Mouse (Mus musculus) neutrophil, adult 5-6 weeks (primary cell): ENCODE data around the gene Caly. TPM values are rescaled to one million over a fixed set of nuclear protein-coding genes. Genes with fewer than 3 reads are reported as not detected.

Experiments
- ATAC-seq: fragments of 151-379, 151-347 bp; 2 replicates; pipeline ENCODE4 v1.8.0; 2017; ENCODE audit warnings: mild to moderate bottlenecking, moderate TSS enrichment; ENCODE audit not compliant: insufficient number of reproducible peaks, poor library complexity, low FRiP score, severe bottlenecking; ENCODE audit errors: extremely low read depth
- total RNA-seq: library from RNA; stranded (forward); fragments of 200-1000 nt; gene quantifications from 2 replicates; pipeline ENCODE4 v1.2.3, GENCODE M21; 2017

Caly gene
- total RNA-seq, 1 experiment from 2014 or later = not detected

DNA sequence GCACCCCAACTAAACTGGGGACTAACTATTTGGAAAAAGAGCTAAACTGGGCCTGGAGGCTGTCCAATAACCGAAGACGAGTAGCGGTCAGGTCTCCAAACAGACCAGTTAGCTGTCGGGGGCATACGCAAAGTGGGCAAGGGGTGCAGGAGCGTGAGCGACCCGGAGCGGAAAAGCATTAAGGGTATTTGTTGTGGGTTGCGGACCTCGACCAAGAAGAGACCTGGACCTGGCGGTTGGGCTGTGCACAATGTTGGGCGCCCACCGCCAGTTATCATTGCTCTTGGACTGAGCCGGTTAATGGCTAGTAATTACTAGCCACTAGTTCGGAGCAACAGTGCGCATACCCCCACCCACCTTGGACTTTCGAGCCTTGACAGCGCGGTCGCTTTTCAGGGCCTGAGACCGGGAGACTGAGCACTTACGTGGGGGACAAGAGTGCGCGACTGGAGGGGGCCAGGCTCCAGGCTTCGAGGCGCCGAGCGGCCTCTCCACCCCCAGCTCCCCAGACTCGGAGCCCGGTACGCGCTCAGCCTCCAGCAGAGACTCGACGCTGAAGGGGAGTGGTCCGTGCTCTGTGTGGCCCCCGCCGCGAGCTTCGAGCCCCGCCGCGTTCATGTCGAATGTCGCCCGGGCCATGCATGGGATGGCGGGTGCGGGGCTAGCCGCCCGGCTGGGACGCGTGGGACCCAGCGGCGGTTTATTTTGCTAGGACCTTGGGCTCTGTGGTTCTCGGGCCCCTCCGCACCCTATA is 33.8 kb downstream of the Caly start, which contains the start of gene Msx3:
TSS of gene Msx3 (minus strand) at position 729 of the 754 bp plus-strand sequence.
- ATAC-seq = no peak

DNA sequence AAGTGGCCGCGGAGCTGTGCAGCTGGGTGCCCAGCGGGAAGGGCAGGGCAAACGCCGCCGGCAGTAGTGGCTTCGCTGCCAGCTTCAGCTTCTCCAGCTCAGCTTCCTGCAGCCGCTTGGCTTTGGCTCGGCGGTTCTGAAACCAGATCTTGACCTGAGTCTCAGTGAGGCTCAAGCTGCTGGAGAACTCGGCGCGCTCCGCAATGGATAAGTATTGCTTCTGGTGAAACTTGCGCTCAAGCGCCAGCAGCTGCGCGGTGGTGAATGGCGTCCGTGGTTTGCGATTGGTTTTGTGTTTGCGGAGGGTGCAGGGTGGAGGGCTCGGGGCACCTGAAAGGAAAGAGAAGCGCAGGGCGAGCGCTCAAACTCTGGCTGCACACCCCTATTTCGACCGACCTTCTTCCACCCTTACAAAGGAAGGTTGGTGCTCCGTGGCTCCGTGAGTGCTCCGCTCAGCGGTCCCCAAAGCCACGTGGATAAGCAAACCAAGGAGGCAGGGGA is 34.5 kb downstream of the Caly start:
- no peak for ATAC-seq

DNA sequence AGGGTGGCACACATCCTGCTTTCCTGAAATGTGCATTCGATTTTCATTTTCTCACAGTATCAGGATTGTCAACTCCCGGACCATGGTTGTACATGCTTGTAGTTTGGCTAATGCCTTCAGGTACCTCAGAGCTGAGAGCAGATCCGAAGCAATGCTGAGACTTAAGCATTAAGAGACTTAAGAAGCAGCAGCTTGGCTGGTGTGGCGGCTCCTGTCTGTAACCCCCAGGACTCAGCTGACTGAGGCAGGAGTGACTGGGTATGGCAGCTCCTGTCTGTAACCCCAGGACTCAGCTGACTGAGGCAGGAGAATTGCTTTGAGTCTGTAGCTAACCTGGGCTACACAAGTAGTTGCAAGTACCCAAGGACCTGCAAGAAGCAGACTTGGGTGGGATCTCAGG is 36.8 kb downstream of the Caly start:
- ATAC-seq = no peak

DNA sequence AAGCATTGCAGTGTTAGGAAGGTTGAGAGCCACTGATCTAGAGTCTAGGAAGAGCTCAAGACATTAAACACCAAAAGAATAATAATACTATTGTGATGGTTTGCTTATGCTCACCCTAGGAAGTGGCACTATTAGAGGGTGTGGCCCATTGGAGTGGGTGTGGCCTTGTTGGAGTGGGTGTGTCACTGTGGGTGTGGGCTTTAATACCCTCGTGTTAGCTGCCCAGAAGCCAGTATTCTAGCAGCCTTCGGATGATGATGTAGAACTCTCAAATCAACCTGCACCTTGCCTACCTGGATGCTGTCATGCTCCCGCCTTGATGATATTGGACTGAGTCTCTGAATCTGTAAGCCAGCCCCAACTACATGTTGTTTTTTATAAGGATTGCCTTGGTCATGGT is 39.6 kb downstream of the Caly start:
- ATAC-seq = no peak

DNA sequence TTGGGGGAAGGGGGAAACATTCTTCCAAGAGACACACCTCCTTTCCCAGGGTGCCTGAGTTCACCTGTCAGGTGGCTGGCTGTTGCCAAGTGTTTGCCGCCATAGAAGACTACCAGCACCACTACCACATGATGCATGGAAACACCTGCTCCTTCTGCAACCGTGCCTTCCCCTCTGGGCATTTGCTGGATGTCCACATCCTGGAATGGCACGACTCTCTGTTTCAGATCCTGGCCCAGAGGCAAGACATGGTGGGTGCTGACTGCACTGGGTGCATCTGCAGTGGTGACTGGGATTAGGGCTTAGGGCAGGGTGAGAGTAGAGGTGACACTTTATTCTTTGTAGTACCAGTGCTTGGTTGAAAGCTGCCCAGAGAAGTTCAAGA is 45.2 kb downstream of the Caly start:
- ATAC-seq = no peak

DNA sequence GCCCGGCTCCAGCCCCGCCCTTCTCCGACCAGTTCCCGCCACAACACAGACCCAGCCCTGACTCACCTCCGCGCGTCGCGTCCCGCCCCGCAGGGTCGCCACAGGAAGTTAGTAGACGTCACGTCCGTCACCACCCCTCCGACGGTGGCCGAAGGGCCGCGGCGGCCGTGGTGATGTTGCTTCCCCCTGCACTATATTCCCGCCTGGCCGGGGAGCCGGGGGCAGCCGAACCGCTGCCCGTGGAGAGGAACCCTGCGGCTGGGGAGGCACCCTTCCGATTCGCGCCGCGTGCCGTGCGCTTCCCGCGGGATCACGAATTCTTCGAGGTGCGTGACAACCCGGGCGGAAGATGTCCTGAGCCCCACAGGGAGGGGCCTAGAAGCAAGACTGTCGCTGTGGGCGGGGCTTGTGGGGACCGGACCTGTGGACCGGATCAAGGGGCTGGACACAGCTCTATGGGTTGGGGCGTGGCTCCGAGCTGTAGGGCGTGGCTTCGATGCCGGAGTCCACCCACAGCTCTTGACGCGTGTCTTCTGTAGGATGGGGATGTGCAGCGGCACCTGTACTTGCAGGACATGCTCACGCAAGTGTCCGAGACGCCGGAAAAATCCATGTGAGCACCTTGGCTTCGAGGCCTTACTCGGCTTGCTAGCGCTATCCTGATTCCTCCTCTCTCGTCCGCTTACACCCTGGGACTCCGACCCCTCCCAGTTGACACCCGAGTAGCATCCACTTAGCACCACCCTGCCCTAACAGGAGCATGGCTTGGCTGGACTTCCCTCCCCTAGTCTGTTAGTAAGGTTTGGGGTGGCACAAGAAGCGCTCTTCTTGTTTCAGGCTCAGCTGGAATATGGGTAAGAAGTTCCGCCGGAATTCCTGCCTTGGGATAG is 45.8 kb downstream of the Caly start, which contains the start of the genes Zfp511 and Tubgcp2:
TSS of gene Zfp511 (plus strand) at position 111 of the 890 bp plus-strand sequence.
TSS of gene Tubgcp2 (minus strand) at position 389 of the 890 bp plus-strand sequence.
- peak; percentile 90 for ATAC-seq

DNA sequence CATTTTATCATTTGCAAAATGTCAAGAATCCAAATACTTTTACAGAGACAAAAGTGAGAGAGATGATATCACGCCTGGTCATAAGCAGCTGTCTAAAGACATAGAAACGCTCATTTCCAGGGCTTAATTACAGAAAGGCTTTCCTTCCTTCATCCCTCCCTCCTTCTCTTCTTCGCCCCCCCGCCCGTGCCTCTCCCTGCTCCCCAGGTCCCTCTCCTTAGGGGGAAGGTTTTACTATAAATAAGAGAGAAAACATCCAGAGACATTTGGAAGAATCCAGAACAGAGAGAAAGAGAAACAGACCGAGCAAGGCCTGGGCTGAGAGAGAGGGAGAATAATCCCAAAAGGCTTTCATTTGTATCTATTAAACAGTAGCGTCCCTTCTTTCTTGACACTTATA is 46.9 kb downstream of the Caly start:
- ATAC-seq = no peak

DNA sequence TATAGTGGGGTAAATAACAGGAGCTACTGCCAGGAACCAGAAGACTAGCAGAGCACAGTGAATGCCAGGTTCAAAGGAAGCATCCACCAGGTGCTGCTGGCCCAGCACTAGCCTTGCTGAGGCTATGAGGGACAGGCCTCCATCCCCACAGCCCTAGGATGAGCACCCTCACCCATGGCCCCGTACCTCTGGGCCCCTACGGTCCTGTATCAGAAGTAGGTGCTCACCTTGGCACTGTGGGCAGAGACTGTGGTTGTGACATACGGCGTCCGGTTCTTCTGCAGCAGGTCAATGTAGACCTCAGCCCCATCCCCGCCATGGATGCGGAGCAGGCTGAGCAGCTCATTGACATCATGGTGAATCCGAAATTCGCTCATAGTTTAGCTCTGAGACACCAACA is 49.0 kb downstream of the Caly start:
- no peak for ATAC-seq

DNA sequence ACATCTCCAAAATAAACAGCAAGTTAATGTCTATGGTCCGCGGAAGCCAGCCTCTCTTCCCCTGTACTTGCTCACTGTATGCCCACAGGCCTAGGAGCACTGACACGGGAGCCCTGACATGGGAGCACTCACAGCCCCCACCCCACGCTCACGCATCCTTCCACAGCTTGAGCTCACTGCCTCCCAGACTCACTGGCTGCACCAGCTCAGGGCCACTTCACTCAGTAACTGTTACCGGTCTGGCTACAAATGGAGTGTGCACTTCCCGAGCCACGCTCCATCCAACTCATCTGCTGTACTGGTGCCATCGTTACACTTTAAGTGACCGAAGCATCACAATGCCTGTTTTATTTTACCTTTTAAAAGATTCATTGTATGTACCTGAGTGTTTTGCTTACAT is 50.0 kb downstream of the Caly start:
- no peak for ATAC-seq

DNA sequence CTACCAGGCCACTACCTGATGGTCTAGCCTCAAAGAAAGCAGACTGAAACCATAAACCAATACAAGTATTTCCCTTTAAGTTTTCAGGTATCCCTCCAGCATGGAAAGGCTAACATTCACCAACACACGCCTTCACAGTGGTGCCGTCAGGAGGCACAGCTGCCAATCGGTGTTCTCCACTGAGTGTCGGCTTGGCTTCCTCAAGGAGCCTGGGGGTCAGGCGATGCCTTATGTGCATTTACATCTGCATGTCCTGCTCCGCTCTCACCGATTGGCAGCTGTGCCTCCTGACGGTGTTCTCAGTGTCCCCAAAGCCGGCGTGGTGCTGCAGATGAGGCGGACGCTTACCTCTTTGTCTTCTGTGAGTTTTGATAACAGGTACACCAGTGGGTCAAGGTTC is 50.6 kb downstream of the Caly start:
- no peak for ATAC-seq

Other genes with a start within 250 kb of the Caly start
- not detected in 2 replicates for gene Adgra1, start 248.4 kb downstream of the Caly start, total RNA-seq
- not detected in 2 replicates for gene Kndc1, start 187.9 kb downstream of the Caly start, total RNA-seq
- gene Utf1, start 138.8 kb downstream of the Caly start, total RNA-seq = not detected in 2 replicates
- 2.2 TPM in 2 replicates for gene 6430531B16Rik, start 103.8 kb downstream of the Caly start, total RNA-seq
- 217 and 224 TPM in 2 replicates for gene Adam8, start 90.0 kb downstream of the Caly start, total RNA-seq
- gene Zfp511, start 46.2 kb downstream of the Caly start, total RNA-seq = 22.7 and 27.9 TPM in 2 replicates
- 15.6 and 16.8 TPM in 2 replicates for gene Tubgcp2, start 45.9 kb downstream of the Caly start, total RNA-seq
- gene Msx3, start 33.5 kb downstream of the Caly start, total RNA-seq = not detected in 2 replicates
- gene Prap1, start 10.8 kb upstream of the Caly start, total RNA-seq = not detected in 2 replicates
- 1.9 TPM in 1 of 2 replicates, not detected in the other for gene Fuom, start 19.9 kb upstream of the Caly start, total RNA-seq
- 2.2 and 4.9 TPM in 2 replicates for gene Paox, start 33.3 kb upstream of the Caly start, total RNA-seq
- gene Echs1, start 33.9 kb upstream of the Caly start, total RNA-seq = 20.0 and 45.2 TPM in 2 replicates
- 5.0 and 13.8 TPM in 2 replicates for gene Mtg1, start 55.0 kb upstream of the Caly start, total RNA-seq
- gene Sprn, start 72.3 kb upstream of the Caly start, total RNA-seq = not detected in 2 replicates
- gene Olfr522, start 82.2 kb upstream of the Caly start, total RNA-seq = not detected in 2 replicates
- 0.23 TPM in 1 of 2 replicates, not detected in the other for gene Olfr523, start 90.7 kb upstream of the Caly start, total RNA-seq
- gene Olfr524, start 123.4 kb upstream of the Caly start, total RNA-seq = not detected in 2 replicates
- 0.47 and 1.6 TPM in 2 replicates for gene Cd163l1, start 135.7 kb upstream of the Caly start, total RNA-seq
- gene 5830411N06Rik, start 164.7 kb upstream of the Caly start, total RNA-seq = 4.4 and 4.7 TPM in 2 replicates
- not detected in 2 replicates for gene Olfr525, start 238.3 kb upstream of the Caly start, total RNA-seq